Mouse (Mus musculus) adrenal gland, adult (tissue): ENCODE data around the gene Fcrl1.
"Not testable (repeated sequence)": the region's sequence is repeated elsewhere in the genome, so short reads cannot be mapped to it uniquely, and the experiment has no call there.

ENCODE experiments used
- DNase-seq, 2 experiments: peaks; one replicate each; pipeline ENCODE4 v3.0.0; 2022 to 2023; ENCODE audit warnings: low spot score in 1 of 2; ENCODE audit not compliant: inconsistent age in 2 of 2

Gene Fcrl1

GRCm38 (mm10) chr3:87376195-87377165, at the start of gene Fcrl1:
TSS of gene Fcrl1 (plus strand) at chr3:87376387.
- DNase-seq, result no peak

- DNase-seq, result no peak
Measured at GRCm38 (mm10) chr3:87337899-87338298, 38.3 kb upstream of the Fcrl1 start.

- not testable (repeated sequence) for DNase-seq
Measured at GRCm38 (mm10) chr3:87350992-87351391, 25.2 kb upstream of the Fcrl1 start.

- DNase-seq, result no peak
Measured at GRCm38 (mm10) chr3:87357581-87357980, 18.6 kb upstream of the Fcrl1 start, which contains the start of gene Cd5l. TSS of gene Cd5l (plus strand) at chr3:87357881.

- no peak for DNase-seq
Measured at GRCm38 (mm10) chr3:87359215-87359614, 17.0 kb upstream of the Fcrl1 start.

GRCm38 (mm10) chr3:87360466-87360865, 15.7 kb upstream of the Fcrl1 start:
- DNase-seq, result no peak

- DNase-seq, result no peak
Measured at GRCm38 (mm10) chr3:87365691-87366090, 10.5 kb upstream of the Fcrl1 start.

- DNase-seq, result no peak
Measured at GRCm38 (mm10) chr3:87367511-87367910, 8.7 kb upstream of the Fcrl1 start.

GRCm38 (mm10) chr3:87369181-87369580, 7.0 kb upstream of the Fcrl1 start:
- no peak for DNase-seq

GRCm38 (mm10) chr3:87377228-87377627, 1.0 kb downstream of the Fcrl1 start:
- DNase-seq, result no peak

- DNase-seq, result no peak
Measured at GRCm38 (mm10) chr3:87377719-87378118, 1.5 kb downstream of the Fcrl1 start.

GRCm38 (mm10) chr3:87379641-87380315, 3.6 kb downstream of the Fcrl1 start:
- DNase-seq, result not testable (repeated sequence)

- DNase-seq, result no peak
Measured at GRCm38 (mm10) chr3:87381806-87382712, 5.9 kb downstream of the Fcrl1 start.

GRCm38 (mm10) chr3:87383308-87383707, 7.1 kb downstream of the Fcrl1 start:
- DNase-seq, result no peak

- DNase-seq, result no peak
Measured at GRCm38 (mm10) chr3:87385105-87385504, 8.9 kb downstream of the Fcrl1 start.

- no peak for DNase-seq
Measured at GRCm38 (mm10) chr3:87390935-87391334, 14.7 kb downstream of the Fcrl1 start.

- DNase-seq, result no peak
Measured at GRCm38 (mm10) chr3:87398809-87399208, 22.6 kb downstream of the Fcrl1 start.

- DNase-seq, result no peak
Measured at GRCm38 (mm10) chr3:87399906-87400305, 23.7 kb downstream of the Fcrl1 start.

GRCm38 (mm10) chr3:87401321-87401720, 25.1 kb downstream of the Fcrl1 start:
- no peak for DNase-seq

- DNase-seq, result peak in 1 of 2 experiments; percentile 59
Measured at GRCm38 (mm10) chr3:87408171-87408570, 32.0 kb downstream of the Fcrl1 start.
